Mouse (Mus musculus) testis, adult 2 months (tissue): ENCODE measurements at regions not wholly inside any gene's neighbourhood (a gene's known extent, or its start where the extent isn't known, plus 50 kb on each side); places are given as distances from the start of the nearest gene placed in this dataset.
"Not testable (repeated sequence)": the region's sequence is repeated elsewhere in the genome, so short reads cannot be mapped to it uniquely, and the experiment has no call there.

Experiments used
- CTCF ChIP-seq: fragments of 200-500 bp; IDR thresholded peaks from 2 replicates; pipeline ENCODE4 v1.5.1; 2012; ENCODE audit warnings: low read depth, mild to moderate bottlenecking, inconsistent platforms, low read length, moderate library complexity; ENCODE audit not compliant: control insufficient read depth, insufficient read depth, insufficient replicate concordance
- POLR2A ChIP-seq: fragments of 200-500 bp; IDR thresholded peaks from 2 replicates; pipeline ENCODE4 v1.6.1; 2012; ENCODE audit warnings: low read depth, mild to moderate bottlenecking, inconsistent platforms, low read length, moderate library complexity; ENCODE audit not compliant: control insufficient read depth

- TF ChIP-seq CTCF, POLR2A: not testable (repeated sequence)
Observed at GRCm38 (mm10) chr12:15002401-15002800, 814.3 kb downstream of the Trib2 start.
